Mouse (Mus musculus) embryonic facial prominence, embryonic 12.5 days (tissue): Measurements from ENCODE around the gene Erc1. TPM values are rescaled to one million over a fixed set of nuclear protein-coding genes. Genes with fewer than 3 reads are reported as not detected.

Source experiments
- ATAC-seq: fragments of 200-750 bp; cut with Nextera tagmentation; 2 replicates; pipeline ENCODE4 v1.8.0; 2017; ENCODE audit not compliant: insufficient number of reproducible peaks, insufficient read depth, low FRiP score, low TSS enrichment
- H3K27ac ChIP-seq: fragments of 300-500 bp; sonication (generic); 2 replicates; pipeline ENCODE4 v1.5.1; 2016; ENCODE audit warnings: mild to moderate bottlenecking
- H3K27me3 ChIP-seq: fragments of 300-500 bp; sonication (generic); 2 replicates; pipeline ENCODE4 v1.6.1; 2016; ENCODE audit warnings: mild to moderate bottlenecking, moderate library complexity
- H3K36me3 ChIP-seq: fragments of 300-500 bp; sonication (generic); 2 replicates; pipeline ENCODE4 v1.6.1; 2016; ENCODE audit warnings: mild to moderate bottlenecking
- H3K4me1 ChIP-seq: fragments of 300-500 bp; sonication (generic); 2 replicates; pipeline ENCODE4 v1.6.1; 2016
- H3K4me2 ChIP-seq: fragments of 300-500 bp; sonication (generic); replicated peaks from 2 replicates; pipeline ENCODE4 v1.6.1; 2016; ENCODE audit warnings: mild to moderate bottlenecking, moderate library complexity
- H3K4me3 ChIP-seq: fragments of 300-500 bp; sonication (generic); 2 replicates; pipeline ENCODE4 v1.5.1; 2016; ENCODE audit warnings: mild to moderate bottlenecking
- H3K9ac ChIP-seq: fragments of 300-500 bp; sonication (generic); 2 replicates; pipeline ENCODE4 v1.6.1; 2016; ENCODE audit warnings: mild to moderate bottlenecking, moderate library complexity
- H3K9me3 ChIP-seq: fragments of 300-500 bp; sonication (generic); 2 replicates; pipeline ENCODE4 v1.6.1; 2016; ENCODE audit warnings: mild to moderate bottlenecking, moderate library complexity
- WGBS: fragments of 180-500 bp; shearing (Covaris S2); methylation state at CpG from one replicate; pipeline ENCODE4 v1.1.7; 2016; 5-methylcytosine and 5-hydroxymethylcytosine counted together
- polyA plus RNA-seq: library from polyadenylated mRNA; unstranded; fragments of >200 nt; fragmentation: Nextera tagmentation; extraction: Ambion mirVana; gene quantifications from 2 replicates; pipeline ENCODE4 v1.2.1, GENCODE M21; 2016

Erc1 gene
- 32.1 and 33.1 TPM in 2 replicates for polyA plus RNA-seq

GRCm38 (mm10) chr6:119848034-119848695 lies at the start of gene Erc1:
TSS of gene Erc1 (minus strand) at chr6:119848167.
- 0% methylated on average over 56 of the region's 73 CpGs for WGBS
- Histone ChIP-seq H3K4me1 (peaks cover 14% of the 10 kb centered on the region), H3K9me3 (no peaks in the 10 kb centered on the region), H3K4me3 (peak within 1 kb of the TSS; percentile 87), H3K4me2 (peak within 1 kb of the TSS; percentile 66), H3K27me3 (no peaks in the 10 kb centered on the region), H3K9ac (peak within 1 kb of the TSS; percentile 87), H3K36me3 (no peaks in the 10 kb centered on the region), H3K27ac (peak within 1 kb of the TSS; percentile 97)
- ATAC-seq, result peak; percentile 93

GRCm38 (mm10) chr6:119892711-119893110 lies 44.7 kb upstream of the Erc1 start:
- WGBS, result 87% methylated on average over 7 of the region's 7 CpGs
- no peaks in the 10 kb centered on the region for H3K36me3 ChIP-seq

GRCm38 (mm10) chr6:119883151-119883550 lies 35.2 kb upstream of the Erc1 start:
- no peaks in the 10 kb centered on the region for H3K4me1 ChIP-seq
- no peak overlapping the region for H3K4me3 ChIP-seq
- no peaks in the 10 kb centered on the region for H3K36me3 ChIP-seq
- no peak overlapping the region for H3K9ac ChIP-seq
- 82% methylated on average over 7 of the region's 7 CpGs for WGBS
- H3K27me3 ChIP-seq, result no peaks in the 10 kb centered on the region
- no peaks in the 10 kb centered on the region for H3K9me3 ChIP-seq
- no peak for ATAC-seq
- no peak overlapping the region for H3K27ac ChIP-seq
- no peak overlapping the region for H3K4me2 ChIP-seq

More at GRCm38 (mm10) chr6:119892711-119893110, 44.7 kb upstream of the Erc1 start:
- 0 out of 2 replicates have a peak, but pooled peaks cover 3% of the 10 kb centered on the region for H3K27me3 ChIP-seq
- H3K4me2 ChIP-seq, result no peak overlapping the region
- H3K27ac ChIP-seq, result no peak overlapping the region
- no peak for ATAC-seq
- no peaks in the 10 kb centered on the region for H3K4me1 ChIP-seq
- H3K9ac ChIP-seq, result no peak overlapping the region
- H3K4me3 ChIP-seq, result no peak overlapping the region
- H3K9me3 ChIP-seq, result no peaks in the 10 kb centered on the region

- no peak overlapping the region for H3K27ac ChIP-seq
- H3K9me3 ChIP-seq, result no peaks in the 10 kb centered on the region
Observed at GRCm38 (mm10) chr6:119864341-119865034, 16.5 kb upstream of the Erc1 start.

GRCm38 (mm10) chr6:119861519-119861918 lies 13.6 kb upstream of the Erc1 start:
- Histone ChIP-seq H3K4me3 (no peak overlapping the region), H3K4me2 (no peak overlapping the region), H3K27me3 (no peaks in the 10 kb centered on the region), H3K9ac (no peak overlapping the region), H3K36me3 (no peaks in the 10 kb centered on the region), H3K27ac (no peak overlapping the region), H3K9me3 (no peaks in the 10 kb centered on the region), H3K4me1 (no peaks in the 10 kb centered on the region)
- no peak for ATAC-seq
- 46% methylated on average over 8 of the region's 8 CpGs for WGBS

More at GRCm38 (mm10) chr6:119864341-119865034, 16.5 kb upstream of the Erc1 start:
- H3K4me3 ChIP-seq, result no peak overlapping the region
- no peak for ATAC-seq
- H3K4me2 ChIP-seq, result no peak overlapping the region
- no peaks in the 10 kb centered on the region for H3K4me1 ChIP-seq
- no peak overlapping the region for H3K9ac ChIP-seq
- H3K36me3 ChIP-seq, result no peaks in the 10 kb centered on the region
- H3K27me3 ChIP-seq, result no peaks in the 10 kb centered on the region
- WGBS, result 90% methylated on average over 11 of the region's 11 CpGs

- Histone ChIP-seq H3K36me3 (no peaks in the 10 kb centered on the region), H3K4me2 (no peak overlapping the region), H3K27ac (no peak overlapping the region), H3K4me3 (no peak overlapping the region), H3K27me3 (no peaks in the 10 kb centered on the region), H3K9ac (no peak overlapping the region), H3K9me3 (no peaks in the 10 kb centered on the region), H3K4me1 (no peaks in the 10 kb centered on the region)
- WGBS, result 91% methylated on average over 2 of the region's 2 CpGs
- no peak for ATAC-seq
Observed at GRCm38 (mm10) chr6:119860236-119860635, 12.3 kb upstream of the Erc1 start.

GRCm38 (mm10) chr6:119855471-119855870 lies 7.5 kb upstream of the Erc1 start:
- 84% methylated on average over 4 of the region's 4 CpGs for WGBS
- no peak for ATAC-seq
- Histone ChIP-seq H3K4me1 (no peaks in the 10 kb centered on the region), H3K27ac (no peak overlapping the region), H3K27me3 (no peaks in the 10 kb centered on the region), H3K9me3 (no peaks in the 10 kb centered on the region), H3K4me2 (no peak overlapping the region), H3K9ac (no peak overlapping the region), H3K36me3 (no peaks in the 10 kb centered on the region), H3K4me3 (no peak overlapping the region)

- Histone ChIP-seq H3K27me3 (no peaks in the 10 kb centered on the region), H3K4me3 (no peak overlapping the region), H3K9me3 (no peaks in the 10 kb centered on the region), H3K27ac (no peak overlapping the region), H3K36me3 (no peaks in the 10 kb centered on the region), H3K4me2 (no peak overlapping the region), H3K4me1 (peaks cover 3% of the 10 kb centered on the region), H3K9ac (no peak overlapping the region)
- ATAC-seq, result no peak
- WGBS, result 38% methylated on average over 2 of the region's 2 CpGs
Observed at GRCm38 (mm10) chr6:119854156-119854555, 6.2 kb upstream of the Erc1 start.

GRCm38 (mm10) chr6:119849858-119850257 lies 1.9 kb upstream of the Erc1 start:
- Histone ChIP-seq H3K27ac (no peak overlapping the region), H3K4me3 (no peak overlapping the region), H3K36me3 (no peaks in the 10 kb centered on the region), H3K9me3 (no peaks in the 10 kb centered on the region), H3K9ac (no peak overlapping the region), H3K4me1 (peaks cover 14% of the 10 kb centered on the region), H3K27me3 (no peaks in the 10 kb centered on the region), H3K4me2 (no peak overlapping the region)
- 98% methylated on average over 3 of the region's 3 CpGs for WGBS
- ATAC-seq, result no peak

GRCm38 (mm10) chr6:119849348-119849709 lies 1.4 kb upstream of the Erc1 start:
- H3K4me1 ChIP-seq, result peaks cover 14% of the 10 kb centered on the region
- H3K9me3 ChIP-seq, result no peaks in the 10 kb centered on the region
- no peak overlapping the region for H3K4me3 ChIP-seq
- no peak overlapping the region for H3K27ac ChIP-seq
- H3K4me2 ChIP-seq, result peak overlapping the region; percentile 66
- no peaks in the 10 kb centered on the region for H3K36me3 ChIP-seq
- no peak overlapping the region for H3K9ac ChIP-seq
- no peaks in the 10 kb centered on the region for H3K27me3 ChIP-seq
- 73% methylated on average over 3 of the region's 3 CpGs for WGBS
- no peak for ATAC-seq

- H3K27ac ChIP-seq, result peak overlapping the region; percentile 97
- ATAC-seq, result peak; percentile 7; the same call in 1 of the 2 replicates
- H3K27me3 ChIP-seq, result no peaks in the 10 kb centered on the region
- H3K4me2 ChIP-seq, result peak overlapping the region; percentile 66
- 18% methylated on average over 13 of the region's 13 CpGs for WGBS
- H3K4me1 ChIP-seq, result peaks cover 14% of the 10 kb centered on the region
- H3K4me3 ChIP-seq, result peak overlapping the region; percentile 87
- peak overlapping the region; percentile 87 for H3K9ac ChIP-seq
- no peaks in the 10 kb centered on the region for H3K36me3 ChIP-seq
- H3K9me3 ChIP-seq, result no peaks in the 10 kb centered on the region
Observed at GRCm38 (mm10) chr6:119848696-119849347, 855 bp upstream of the Erc1 start.
